Mouse (Mus musculus) heart, embryonic 10.5 days (tissue): Measurements from ENCODE around the gene A930018P22Rik. TPM values are rescaled to one million over a fixed set of nuclear protein-coding genes. Genes with fewer than 3 reads are reported as not detected.
"Not testable (repeated sequence)": the region's sequence is repeated elsewhere in the genome, so short reads cannot be mapped to it uniquely, and the experiment has no call there.

Source experiments
- DNase-seq: peaks from one replicate; pipeline ENCODE4 v3.0.0-alpha.2; 2017; ENCODE audit warnings: low spot score
- H3K27ac ChIP-seq: fragments of 300-500 bp; sonication (generic); 2 replicates; pipeline ENCODE4 v1.5.1; 2016; ENCODE audit warnings: mild to moderate bottlenecking
- H3K27me3 ChIP-seq: fragments of 300-500 bp; sonication (generic); 2 replicates; pipeline ENCODE4 v1.6.1; 2016; ENCODE audit warnings: mild to moderate bottlenecking; ENCODE audit not compliant: poor library complexity, insufficient read depth, severe bottlenecking
- H3K36me3 ChIP-seq: fragments of 300-500 bp; sonication (generic); 2 replicates; pipeline ENCODE4 v1.6.1; 2016; ENCODE audit warnings: mild to moderate bottlenecking, moderate library complexity
- H3K4me1 ChIP-seq: fragments of 300-500 bp; sonication (generic); 2 replicates; pipeline ENCODE4 v1.6.1; 2016; ENCODE audit warnings: mild to moderate bottlenecking
- H3K4me3 ChIP-seq: fragments of 300-500 bp; sonication (generic); 2 replicates; pipeline ENCODE4 v1.5.1; 2016; ENCODE audit warnings: mild to moderate bottlenecking, moderate library complexity
- H3K9me3 ChIP-seq: fragments of 300-500 bp; sonication (generic); 2 replicates; pipeline ENCODE4 v1.6.1; 2016; ENCODE audit warnings: mild to moderate bottlenecking, moderate library complexity
- WGBS: fragments of 180-500 bp; shearing (Covaris S2); methylation state at CpG from one replicate; pipeline ENCODE4 v1.1.7; 2016; 5-methylcytosine and 5-hydroxymethylcytosine counted together
- polyA plus RNA-seq: library from polyadenylated mRNA; unstranded; fragments of >200 nt; fragmentation: Nextera tagmentation; extraction: Ambion mirVana; gene quantifications from 2 replicates; pipeline ENCODE4 v1.2.1, GENCODE M21; 2016

Gene A930018P22Rik
- polyA plus RNA-seq, 1 experiment from 2014 or later, result 0.55 TPM

- Histone ChIP-seq H3K4me1 (peaks cover 56% of the 10 kb centered on the region), H3K27ac (peak overlapping the region; percentile 80), H3K9me3 (no peaks in the 10 kb centered on the region), H3K4me3 (peak overlapping the region; percentile 27; the same call in 1 of the 2 replicates), H3K27me3 (no peaks in the 10 kb centered on the region), H3K36me3 (peaks cover 2% of the 10 kb centered on the region; the same call in 1 of the 2 replicates)
- peak; percentile 68 for DNase-seq
- 92% methylated on average over 2 of the region's 2 CpGs for WGBS
These were observed 23.4 kb upstream of the A930018P22Rik start for GRCm38 (mm10) chr2:104099231-104099585.

- no peak overlapping the region for H3K4me3 ChIP-seq
- DNase-seq, result peak; percentile 55
- WGBS, result 31% methylated on average over 1 of the region's 1 CpGs
- H3K27me3 ChIP-seq, result no peaks in the 10 kb centered on the region
- peaks cover 56% of the 10 kb centered on the region for H3K4me1 ChIP-seq
- no peaks in the 10 kb centered on the region for H3K9me3 ChIP-seq
- H3K27ac ChIP-seq, result peak overlapping the region; percentile 80
- H3K36me3 ChIP-seq, result peaks cover 2% of the 10 kb centered on the region; the same call in 1 of the 2 replicates
These were observed 22.6 kb upstream of the A930018P22Rik start for GRCm38 (mm10) chr2:104099946-104100345.

GRCm38 (mm10) chr2:104104800-104105199, 17.8 kb upstream of the A930018P22Rik start:
- H3K4me1 ChIP-seq, result peaks cover 32% of the 10 kb centered on the region

GRCm38 (mm10) chr2:104109021-104109420, 13.5 kb upstream of the A930018P22Rik start:
- 42% methylated on average over 2 of the region's 2 CpGs for WGBS
- H3K27ac ChIP-seq, result peak overlapping the region; percentile 86; the same call in 1 of the 2 replicates
- H3K36me3 ChIP-seq, result peaks cover 18% of the 10 kb centered on the region

More at GRCm38 (mm10) chr2:104104800-104105199, 17.8 kb upstream of the A930018P22Rik start:
- 82% methylated on average over 6 of the region's 6 CpGs for WGBS
- Histone ChIP-seq H3K9me3 (no peaks in the 10 kb centered on the region), H3K27me3 (no peaks in the 10 kb centered on the region), H3K27ac (no peak overlapping the region), H3K4me3 (no peak overlapping the region), H3K36me3 (peaks cover 2% of the 10 kb centered on the region; the same call in 1 of the 2 replicates)
- DNase-seq, result no peak

GRCm38 (mm10) chr2:104109528-104109927, 13.0 kb upstream of the A930018P22Rik start:
- Histone ChIP-seq H3K9me3 (no peaks in the 10 kb centered on the region), H3K27ac (peak overlapping the region; percentile 86), H3K4me1 (peaks cover 12% of the 10 kb centered on the region), H3K36me3 (peaks cover 19% of the 10 kb centered on the region), H3K27me3 (no peaks in the 10 kb centered on the region), H3K4me3 (no peak overlapping the region)
- 35% methylated on average over 2 of the region's 2 CpGs for WGBS
- DNase-seq, result peak; percentile 77

More at GRCm38 (mm10) chr2:104109021-104109420, 13.5 kb upstream of the A930018P22Rik start:
- peaks cover 12% of the 10 kb centered on the region for H3K4me1 ChIP-seq
- H3K27me3 ChIP-seq, DNase-seq, H3K9me3 ChIP-seq, H3K4me3 ChIP-seq: not testable (repeated sequence)

GRCm38 (mm10) chr2:104110031-104110430, 12.5 kb upstream of the A930018P22Rik start:
- Histone ChIP-seq H3K27ac (peak overlapping the region; percentile 86), H3K36me3 (peaks cover 21% of the 10 kb centered on the region), H3K27me3 (no peaks in the 10 kb centered on the region), H3K4me1 (peaks cover 12% of the 10 kb centered on the region), H3K9me3 (no peaks in the 10 kb centered on the region), H3K4me3 (no peak overlapping the region)
- no peak for DNase-seq
- WGBS, result 70% methylated on average over 4 of the region's 4 CpGs

GRCm38 (mm10) chr2:104111170-104111797, 11.3 kb upstream of the A930018P22Rik start:
- H3K4me1 ChIP-seq, result peaks cover 12% of the 10 kb centered on the region
- H3K36me3 ChIP-seq, result peaks cover 22% of the 10 kb centered on the region
- H3K27ac ChIP-seq, H3K9me3 ChIP-seq, H3K27me3 ChIP-seq, H3K4me3 ChIP-seq, DNase-seq: not testable (repeated sequence)
- WGBS, result no CpG with 5 or more reads among the region's 1 CpGs

- H3K27ac ChIP-seq, H3K27me3 ChIP-seq, H3K9me3 ChIP-seq, DNase-seq, H3K4me3 ChIP-seq: not testable (repeated sequence)
- H3K4me1 ChIP-seq, result peaks cover 12% of the 10 kb centered on the region
- peaks cover 22% of the 10 kb centered on the region for H3K36me3 ChIP-seq
These were observed 9.0 kb upstream of the A930018P22Rik start for GRCm38 (mm10) chr2:104113563-104113962.

- DNase-seq, result no peak
- Histone ChIP-seq H3K4me1 (peaks cover 7% of the 10 kb centered on the region), H3K27ac (no peak overlapping the region), H3K9me3 (no peaks in the 10 kb centered on the region), H3K4me3 (no peak overlapping the region), H3K36me3 (peaks cover 22% of the 10 kb centered on the region), H3K27me3 (no peaks in the 10 kb centered on the region)
- WGBS, result 90% methylated on average over 3 of the region's 3 CpGs
These were observed 7.7 kb upstream of the A930018P22Rik start for GRCm38 (mm10) chr2:104114898-104115297.

GRCm38 (mm10) chr2:104117173-104117572, 5.4 kb upstream of the A930018P22Rik start:
- Histone ChIP-seq H3K4me1 (peaks cover 24% of the 10 kb centered on the region), H3K36me3 (peaks cover 20% of the 10 kb centered on the region)
- not testable (repeated sequence) for H3K9me3 ChIP-seq, DNase-seq, H3K27ac ChIP-seq, H3K4me3 ChIP-seq, H3K27me3 ChIP-seq

GRCm38 (mm10) chr2:104119097-104119496, 3.5 kb upstream of the A930018P22Rik start:
- peaks cover 4% of the 10 kb centered on the region for H3K36me3 ChIP-seq
- DNase-seq, result no peak
- no peaks in the 10 kb centered on the region for H3K9me3 ChIP-seq
- no peak overlapping the region for H3K4me3 ChIP-seq
- H3K4me1 ChIP-seq, result peaks cover 38% of the 10 kb centered on the region
- 83% methylated on average over 1 of the region's 1 CpGs for WGBS
- H3K27ac ChIP-seq, result peak overlapping the region; percentile 11; the same call in 1 of the 2 replicates
- H3K27me3 ChIP-seq, result no peaks in the 10 kb centered on the region

GRCm38 (mm10) chr2:104120312-104120711, 2.3 kb upstream of the A930018P22Rik start:
- 44% methylated on average over 6 of the region's 6 CpGs for WGBS
- peak; percentile 78 for DNase-seq
- Histone ChIP-seq H3K27ac (peak overlapping the region; percentile 97), H3K4me1 (peaks cover 42% of the 10 kb centered on the region), H3K36me3 (no peaks in the 10 kb centered on the region), H3K9me3 (no peaks in the 10 kb centered on the region), H3K4me3 (no peak overlapping the region), H3K27me3 (no peaks in the 10 kb centered on the region)

GRCm38 (mm10) chr2:104121681-104122504, 676 bp upstream of the A930018P22Rik start:
- H3K4me1 ChIP-seq, result peaks cover 42% of the 10 kb centered on the region
- DNase-seq, result peak; percentile 75
- no peaks in the 10 kb centered on the region for H3K9me3 ChIP-seq
- 0 out of 2 replicates have a peak, but pooled peaks cover 3% of the 10 kb centered on the region for H3K27me3 ChIP-seq
- H3K27ac ChIP-seq, result peak overlapping the region; percentile 97
- peak overlapping the region; percentile 83 for H3K4me3 ChIP-seq
- 69% methylated on average over 8 of the region's 8 CpGs for WGBS
- no peaks in the 10 kb centered on the region for H3K36me3 ChIP-seq
